Mouse (Mus musculus) limb, embryonic 11.5 days (tissue): ENCODE data around the gene Hspb8. TPM values are rescaled to one million over a fixed set of nuclear protein-coding genes. Genes with fewer than 3 reads are reported as not detected.

Experiments used
- ATAC-seq: fragments of 200-750 bp; cut with Nextera tagmentation; 2 replicates; pipeline ENCODE4 v1.8.0; 2017; ENCODE audit warnings: low read depth; ENCODE audit not compliant: insufficient number of reproducible peaks, low FRiP score, low TSS enrichment
- DNase-seq: peaks from one replicate; pipeline ENCODE4 v3.0.0-alpha.2; 2015; ENCODE audit warnings: low spot score
- H3K27ac ChIP-seq: fragments of 300-500 bp; sonication (generic); replicated peaks from 2 replicates; pipeline ENCODE4 v1.5.1; 2014; ENCODE audit warnings: low read depth, mild to moderate bottlenecking, low read length
- H3K27me3 ChIP-seq: fragments of 300-500 bp; sonication (generic); 2 replicates; pipeline ENCODE4 v1.6.1; 2014; ENCODE audit warnings: mild to moderate bottlenecking, low read length, mixed read lengths; ENCODE audit not compliant: control insufficient read depth, insufficient read depth
- H3K36me3 ChIP-seq: fragments of 300-500 bp; sonication (generic); 2 replicates; pipeline ENCODE4 v1.6.1; 2014; ENCODE audit warnings: mild to moderate bottlenecking, low read length, moderate library complexity, mixed read lengths; ENCODE audit not compliant: control insufficient read depth, insufficient read depth
- H3K4me1 ChIP-seq: fragments of 300-500 bp; sonication (generic); 2 replicates; pipeline ENCODE4 v1.6.1; 2014; ENCODE audit warnings: low read length, mixed read lengths; ENCODE audit not compliant: control insufficient read depth, insufficient read depth
- H3K4me2 ChIP-seq: fragments of 300-500 bp; sonication (generic); 2 replicates; pipeline ENCODE4 v1.6.1; 2014; ENCODE audit warnings: low read depth, mild to moderate bottlenecking, moderate library complexity; ENCODE audit not compliant: severe bottlenecking
- H3K4me3 ChIP-seq: fragments of 300-500 bp; sonication (generic); 2 replicates; pipeline ENCODE4 v1.5.1; 2014; ENCODE audit warnings: low read depth, low read length
- H3K9ac ChIP-seq: fragments of 300-500 bp; sonication (generic); 2 replicates; pipeline ENCODE4 v1.6.1; 2014; ENCODE audit warnings: mild to moderate bottlenecking, low read length
- H3K9me3 ChIP-seq: fragments of 300-500 bp; sonication (generic); 2 replicates; pipeline ENCODE4 v1.6.1; 2016; ENCODE audit warnings: low read length; ENCODE audit not compliant: control insufficient read depth
- WGBS: fragments of 180-500 bp; shearing (Covaris S2); extraction: QIAGEN DNeasy Blood & Tissue Kit; methylation state at CpG from one replicate; pipeline ENCODE4 v1.1.7; 2014; 5-methylcytosine and 5-hydroxymethylcytosine counted together
- polyA plus RNA-seq: library from polyadenylated mRNA; unstranded; fragments of >200 nt; fragmentation: Nextera tagmentation; extraction: Ambion mirVana; gene quantifications from 2 replicates; pipeline ENCODE4 v1.2.1, GENCODE M21; 2014

Gene Hspb8
- polyA plus RNA-seq, 1 experiment from 2014 or later: 10.4 TPM

DNA sequence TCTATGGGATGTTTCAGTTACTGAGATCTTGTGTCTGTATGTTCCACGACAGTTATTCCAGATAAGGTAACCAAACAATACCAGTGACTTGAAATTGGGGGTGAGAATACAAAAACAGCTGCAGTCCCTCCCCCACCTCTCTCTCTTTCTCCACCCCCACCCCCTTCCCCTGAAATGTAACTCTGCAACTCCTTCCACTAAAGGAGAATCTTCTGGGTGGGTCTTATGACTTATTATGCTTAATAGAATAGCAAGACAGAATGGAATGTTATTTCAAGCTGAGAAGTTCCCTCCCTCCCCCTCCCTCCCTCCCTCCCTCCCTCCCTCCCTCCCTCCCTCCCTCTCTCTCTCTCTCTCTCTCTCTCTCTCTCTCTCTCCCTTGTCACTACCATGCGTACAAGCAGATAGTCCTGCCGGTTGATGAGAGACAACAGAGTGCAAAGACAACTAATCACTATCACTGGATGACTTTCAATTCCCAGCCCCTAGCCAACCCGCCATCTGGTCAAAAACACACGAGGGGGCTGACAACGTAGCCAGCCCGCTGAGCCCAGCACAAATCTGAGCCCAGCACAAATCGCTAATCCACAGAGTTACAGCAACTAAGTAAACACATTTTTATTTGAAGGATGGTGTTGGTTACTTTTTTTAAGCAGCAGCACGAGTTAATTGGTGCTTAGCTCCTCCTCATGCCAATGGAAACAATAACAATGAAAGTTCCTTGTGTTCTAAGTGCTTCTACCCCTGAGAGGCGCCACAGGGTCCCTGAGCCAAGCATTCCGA lies 25.9 kb upstream of the Hspb8 start:
- Histone ChIP-seq H3K9ac (no peak overlapping the region), H3K36me3 (no peaks in the 10 kb centered on the region), H3K9me3 (no peaks in the 10 kb centered on the region), H3K27ac (no peak overlapping the region), H3K4me2 (no peak overlapping the region), H3K4me3 (no peak overlapping the region), H3K27me3 (peaks cover 5% of the 10 kb centered on the region), H3K4me1 (no peaks in the 10 kb centered on the region)
- 11% methylated on average over 10 of the region's 11 CpGs for WGBS
- ATAC-seq: no peak
- peak; percentile 27 for DNase-seq

DNA sequence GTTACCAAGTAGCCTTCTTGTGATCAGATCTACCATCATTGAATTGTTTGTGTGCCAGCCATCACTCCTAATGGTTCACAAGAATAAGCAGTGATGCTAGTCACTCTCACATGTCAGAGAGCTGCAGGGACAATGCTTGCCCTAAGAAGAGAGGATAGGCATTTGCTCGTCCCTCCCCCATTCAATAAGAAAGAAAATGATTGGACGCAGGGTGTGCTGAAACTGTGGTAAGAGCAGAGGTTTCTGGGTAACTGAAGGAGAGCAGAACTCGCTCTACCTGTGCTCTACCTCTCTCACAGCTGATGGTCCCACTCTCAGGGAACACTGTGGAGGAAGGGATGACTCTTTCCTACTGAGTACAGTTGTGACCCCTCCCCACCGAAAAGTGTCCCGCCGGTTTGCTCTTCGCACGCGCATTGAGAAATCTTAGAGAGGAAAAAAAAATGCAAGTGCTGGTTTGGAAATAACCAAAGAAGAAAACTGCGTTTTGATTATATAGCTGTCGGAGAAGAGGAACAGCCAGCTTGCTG lies 25.2 kb upstream of the Hspb8 start:
- Histone ChIP-seq H3K4me2 (no peak overlapping the region), H3K4me3 (no peak overlapping the region), H3K9me3 (no peaks in the 10 kb centered on the region), H3K27me3 (peaks cover 5% of the 10 kb centered on the region), H3K9ac (no peak overlapping the region), H3K27ac (no peak overlapping the region), H3K36me3 (no peaks in the 10 kb centered on the region), H3K4me1 (no peaks in the 10 kb centered on the region)
- 43% methylated on average over 11 of the region's 11 CpGs for WGBS
- DNase-seq (no peak), ATAC-seq (no peak)

DNA sequence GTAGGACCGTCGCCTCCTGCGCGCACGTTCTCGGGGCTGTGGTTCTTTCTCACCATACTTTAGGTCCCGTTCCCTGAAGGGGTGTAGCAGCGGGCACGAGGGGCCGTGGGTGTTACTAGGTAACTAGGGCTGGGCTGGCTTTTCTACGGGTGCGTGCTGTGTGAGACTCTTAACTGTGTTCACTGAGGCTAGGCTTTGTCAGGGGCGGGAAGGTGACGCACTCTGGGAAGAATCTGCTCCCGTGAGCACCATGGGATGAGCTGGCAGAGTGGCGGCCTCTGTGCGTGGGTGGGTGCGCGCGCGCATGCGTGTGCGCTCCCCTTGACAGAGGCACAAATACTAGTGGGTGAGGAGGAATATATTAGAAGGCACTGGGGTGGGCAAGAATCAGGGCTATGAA lies 23.9 kb upstream of the Hspb8 start:
- Histone ChIP-seq H3K4me3 (no peak overlapping the region), H3K9ac (no peak overlapping the region), H3K4me2 (no peak overlapping the region), H3K9me3 (no peaks in the 10 kb centered on the region), H3K27ac (no peak overlapping the region), H3K36me3 (no peaks in the 10 kb centered on the region), H3K27me3 (peaks cover 5% of the 10 kb centered on the region), H3K4me1 (no peaks in the 10 kb centered on the region)
- no peak for DNase-seq
- no peak for ATAC-seq
- WGBS: 48% methylated on average over 23 of the region's 23 CpGs

DNA sequence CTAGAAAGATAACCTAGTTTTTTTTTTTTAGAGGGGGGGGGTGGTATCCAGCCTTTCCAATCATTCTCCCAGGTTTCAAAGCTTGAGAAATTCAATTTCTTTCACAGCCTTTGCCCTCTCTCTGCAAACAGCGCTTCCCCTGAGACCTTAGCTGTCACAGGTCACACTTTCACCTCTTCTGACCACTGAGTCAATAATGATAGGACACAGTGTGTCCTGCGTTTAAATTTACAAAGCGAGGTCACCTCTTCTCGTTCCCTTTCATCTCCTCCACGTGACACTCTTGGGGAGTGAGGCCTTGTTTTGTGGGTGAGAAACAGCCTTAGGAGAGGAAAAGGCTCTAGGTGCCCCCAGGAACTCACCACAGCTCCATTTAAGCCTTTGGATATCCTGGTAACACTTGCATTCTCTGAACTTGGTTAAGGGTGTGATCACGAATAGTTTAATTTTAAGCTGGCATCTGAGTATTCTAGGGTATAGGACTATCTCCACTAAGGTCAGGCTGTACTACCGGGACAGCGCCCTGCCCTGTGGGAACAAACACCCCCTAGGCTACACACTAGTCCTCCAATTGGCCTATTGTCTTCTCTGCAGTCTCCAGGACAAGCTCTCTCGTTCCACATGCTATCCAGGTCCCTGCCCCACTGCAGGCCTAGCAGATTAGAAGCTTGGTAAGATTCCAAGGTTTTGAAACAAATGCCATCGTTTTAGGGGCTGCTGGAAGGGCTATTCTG lies 23.1 kb upstream of the Hspb8 start:
- H3K27ac ChIP-seq: no peak overlapping the region
- no peaks in the 10 kb centered on the region for H3K36me3 ChIP-seq
- WGBS: 37% methylated on average over 10 of the region's 10 CpGs
- H3K4me3 ChIP-seq: no peak overlapping the region
- H3K4me2 ChIP-seq: no peak overlapping the region
- H3K4me1 ChIP-seq: no peaks in the 10 kb centered on the region
- no peaks in the 10 kb centered on the region for H3K9me3 ChIP-seq
- H3K27me3 ChIP-seq: peaks cover 5% of the 10 kb centered on the region
- no peak for DNase-seq
- ATAC-seq: no peak
- no peak overlapping the region for H3K9ac ChIP-seq

DNA sequence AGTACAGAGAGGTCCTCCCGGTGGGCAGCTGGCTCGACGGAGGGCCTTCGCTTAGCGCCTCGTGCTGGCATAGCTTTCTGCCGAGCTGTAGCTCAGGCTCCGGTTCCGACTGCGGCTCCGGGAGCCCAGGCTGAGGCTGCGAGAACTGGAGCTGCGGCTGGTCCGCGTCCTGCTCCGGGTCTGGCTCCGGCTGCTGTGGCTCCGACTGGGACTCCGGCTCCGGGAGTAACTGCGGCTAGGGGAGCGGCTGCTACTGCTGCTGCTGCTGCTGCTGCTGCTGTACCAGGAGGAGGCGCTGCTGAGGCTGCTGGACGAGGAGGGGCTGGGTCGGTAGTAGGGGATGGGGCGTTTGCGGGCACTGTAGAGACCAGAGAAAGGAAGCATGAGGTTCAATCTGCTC lies 21.9 kb upstream of the Hspb8 start:
- ATAC-seq: no peak
- Histone ChIP-seq H3K27me3 (peaks cover 5% of the 10 kb centered on the region), H3K4me1 (no peaks in the 10 kb centered on the region), H3K4me2 (no peak overlapping the region), H3K4me3 (no peak overlapping the region), H3K36me3 (no peaks in the 10 kb centered on the region), H3K9me3 (no peaks in the 10 kb centered on the region), H3K27ac (no peak overlapping the region), H3K9ac (no peak overlapping the region)
- peak; percentile 57 for DNase-seq
- 64% methylated on average over 27 of the region's 27 CpGs for WGBS

DNA sequence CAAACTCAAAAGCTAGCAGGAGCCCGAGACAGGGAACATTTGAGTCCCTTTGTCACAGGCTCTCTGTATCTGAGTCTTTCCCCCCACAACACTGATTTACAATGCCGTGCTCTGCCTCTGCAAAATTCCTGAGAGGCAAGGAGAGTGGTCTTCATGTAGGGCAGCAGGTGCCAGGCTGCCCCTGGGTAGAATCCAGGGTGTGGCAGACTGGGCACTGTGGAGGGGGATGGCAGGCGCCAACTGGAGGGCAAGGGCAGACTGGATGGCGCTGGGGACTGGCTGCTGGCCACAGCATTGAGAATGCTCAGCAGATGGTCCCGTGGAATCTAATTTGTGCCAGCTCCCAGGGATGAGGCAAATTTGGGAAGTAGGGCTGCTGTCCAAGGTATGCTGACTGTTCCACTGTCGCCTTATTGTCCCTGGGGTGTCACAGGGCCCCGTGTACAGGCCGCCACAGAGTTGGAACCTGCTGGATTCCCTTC lies 20.8 kb upstream of the Hspb8 start:
- DNase-seq (no peak), ATAC-seq (no peak)
- Histone ChIP-seq H3K27me3 (peaks cover 5% of the 10 kb centered on the region), H3K4me3 (no peak overlapping the region), H3K4me2 (no peak overlapping the region), H3K9me3 (no peaks in the 10 kb centered on the region), H3K27ac (no peak overlapping the region), H3K36me3 (no peaks in the 10 kb centered on the region), H3K9ac (no peak overlapping the region), H3K4me1 (no peaks in the 10 kb centered on the region)
- 86% methylated on average over 8 of the region's 8 CpGs for WGBS

DNA sequence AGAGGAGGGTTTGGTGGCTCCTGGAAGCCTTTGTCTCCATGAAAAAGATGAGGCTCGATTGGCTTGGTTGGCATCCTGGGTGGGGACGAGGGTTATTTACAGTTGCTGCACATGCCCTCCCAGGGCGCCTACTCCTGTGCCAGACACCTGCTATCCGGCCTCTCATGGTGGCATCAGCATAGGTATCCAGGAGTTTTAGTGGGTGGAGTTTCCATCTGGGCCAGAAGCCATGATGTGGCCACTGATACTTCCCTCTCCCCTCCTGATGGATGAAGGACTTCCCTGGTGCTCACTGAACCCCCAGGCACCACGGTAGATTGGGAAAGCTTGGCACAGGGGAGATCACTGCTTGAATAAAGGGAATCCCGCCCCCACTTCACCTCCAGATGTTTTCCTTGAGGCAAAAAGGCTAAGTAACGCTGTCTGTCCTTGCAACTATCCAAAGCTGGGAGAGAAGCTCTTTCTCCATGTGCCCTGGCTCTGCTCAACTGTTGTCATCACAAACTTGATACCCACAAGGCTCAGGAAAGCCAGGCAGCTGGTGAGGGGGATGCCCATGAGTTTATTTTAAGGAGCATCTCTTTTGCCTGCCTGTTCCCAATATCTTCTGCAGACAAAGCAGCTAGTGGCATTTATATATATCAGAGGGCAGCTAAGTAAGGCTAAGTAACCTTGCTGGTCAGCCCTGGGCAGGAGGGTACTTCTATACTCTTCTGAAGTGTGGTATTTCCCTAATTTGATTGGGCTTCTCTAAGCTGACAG lies 20.2 kb upstream of the Hspb8 start:
- ATAC-seq (no peak), DNase-seq (no peak)
- no peak overlapping the region for H3K9ac ChIP-seq
- H3K27ac ChIP-seq: no peak overlapping the region
- no peaks in the 10 kb centered on the region for H3K9me3 ChIP-seq
- WGBS: 76% methylated on average over 7 of the region's 7 CpGs
- no peak overlapping the region for H3K4me2 ChIP-seq
- H3K4me1 ChIP-seq: no peaks in the 10 kb centered on the region
- H3K36me3 ChIP-seq: no peaks in the 10 kb centered on the region
- no peak overlapping the region for H3K4me3 ChIP-seq
- peaks cover 4% of the 10 kb centered on the region for H3K27me3 ChIP-seq

DNA sequence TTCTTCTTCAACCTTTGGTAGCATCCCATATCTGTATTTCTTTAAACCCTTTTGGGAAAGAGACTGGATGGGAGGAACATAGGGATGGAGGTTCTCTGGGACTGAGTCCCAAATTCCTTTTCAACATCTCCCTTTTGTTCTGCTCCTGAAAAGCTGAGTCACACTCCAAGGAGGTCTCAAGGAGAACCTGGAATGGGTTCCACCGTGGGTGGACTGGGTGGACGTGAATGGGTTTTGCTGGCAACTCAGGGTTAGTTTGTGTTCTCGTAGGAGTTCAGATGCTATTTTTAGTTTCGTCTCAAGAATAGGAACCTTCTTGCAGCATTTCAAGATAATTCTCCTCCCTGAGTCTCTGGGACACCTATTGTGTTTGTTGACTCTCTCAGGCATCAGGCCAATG lies 17.6 kb upstream of the Hspb8 start:
- no peaks in the 10 kb centered on the region for H3K27me3 ChIP-seq
- H3K4me3 ChIP-seq: no peak overlapping the region
- no peak overlapping the region for H3K27ac ChIP-seq
- ATAC-seq (no peak), DNase-seq (no peak)
- no peak overlapping the region for H3K4me2 ChIP-seq
- H3K36me3 ChIP-seq: no peaks in the 10 kb centered on the region
- H3K4me1 ChIP-seq: no peaks in the 10 kb centered on the region
- H3K9me3 ChIP-seq: no peaks in the 10 kb centered on the region
- 78% methylated on average over 4 of the region's 4 CpGs for WGBS
- no peak overlapping the region for H3K9ac ChIP-seq
